Mouse (Mus musculus): ENCODE data around the gene Vcp. TPM values are rescaled to one million over a fixed set of nuclear protein-coding genes. Genes with fewer than 3 reads are reported as not detected.

Gene Vcp
- total RNA-seq, 2 experiments from 2014 or later: 260 to 262 TPM

DNA sequence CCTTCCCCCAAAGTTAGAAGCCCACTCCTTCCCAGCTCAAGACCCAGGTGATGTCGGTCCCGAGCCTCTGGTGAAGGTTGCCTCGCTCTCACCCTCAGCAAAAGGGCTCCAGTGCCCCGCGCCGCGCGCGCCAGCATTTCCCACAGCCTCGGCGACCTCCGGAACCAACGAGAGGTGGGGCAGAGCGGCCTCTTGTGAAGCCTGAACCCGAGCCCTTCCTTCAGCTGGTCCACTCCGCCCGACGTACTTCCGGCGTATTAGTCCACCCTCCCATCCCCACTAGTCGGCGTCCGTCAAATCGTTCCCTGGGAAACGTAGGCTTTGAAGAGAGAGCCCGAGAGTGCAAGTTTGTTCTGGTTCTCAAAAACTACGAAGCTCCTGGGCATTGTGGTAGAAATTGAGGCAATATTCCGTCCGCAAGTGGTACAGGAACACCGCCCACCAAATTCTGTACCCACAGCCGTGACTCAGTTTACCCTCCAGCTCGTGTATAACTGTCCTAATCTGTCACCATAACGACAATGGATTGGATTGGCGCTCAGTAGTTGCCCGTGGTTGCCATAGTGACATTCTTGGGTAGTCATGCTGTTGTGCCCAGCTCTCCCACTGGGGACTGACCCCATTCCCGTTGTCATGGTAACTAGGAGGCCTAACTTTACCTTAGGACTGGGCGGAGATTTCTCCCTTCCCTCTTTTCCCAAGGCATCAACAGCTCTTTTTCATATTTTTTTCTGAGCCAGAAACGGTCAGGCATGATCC is 31.1 kb upstream of the Vcp start, which contains the start of gene Stoml2:
Gene Stoml2, minus strand, starts transcription at position 474 of the 759 bp plus-strand sequence.
- DNase-seq: peak; percentile 93
- intact Hi-C loops (cut with DNase I; ENCODE audit: low total_unique reads): no loop called here

DNA sequence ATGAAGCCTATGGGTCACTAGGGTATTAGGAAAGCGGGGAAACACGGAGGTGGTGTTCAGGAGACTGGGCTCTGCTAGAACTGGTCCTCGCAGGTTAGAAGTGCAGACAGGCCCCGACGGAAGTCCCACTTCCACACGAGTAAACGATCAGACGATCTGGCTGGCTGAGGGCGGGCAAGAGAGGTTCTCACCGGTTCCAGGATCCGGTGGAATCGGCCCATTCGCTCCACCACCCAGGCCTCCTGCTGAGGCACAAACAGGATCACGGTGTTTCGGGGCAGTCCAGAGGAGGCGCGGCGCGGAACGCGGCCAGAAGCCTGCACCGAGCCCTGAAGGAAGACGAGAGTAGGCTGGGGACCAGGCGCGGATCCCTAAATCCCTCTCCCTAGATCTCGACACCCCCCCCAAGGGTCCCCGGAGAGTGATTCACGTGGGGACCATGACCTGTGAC is 30.5 kb upstream of the Vcp start:
- peak; percentile 46 for DNase-seq
- intact Hi-C loops (cut with DNase I; ENCODE audit: low total_unique reads): no loop called here

DNA sequence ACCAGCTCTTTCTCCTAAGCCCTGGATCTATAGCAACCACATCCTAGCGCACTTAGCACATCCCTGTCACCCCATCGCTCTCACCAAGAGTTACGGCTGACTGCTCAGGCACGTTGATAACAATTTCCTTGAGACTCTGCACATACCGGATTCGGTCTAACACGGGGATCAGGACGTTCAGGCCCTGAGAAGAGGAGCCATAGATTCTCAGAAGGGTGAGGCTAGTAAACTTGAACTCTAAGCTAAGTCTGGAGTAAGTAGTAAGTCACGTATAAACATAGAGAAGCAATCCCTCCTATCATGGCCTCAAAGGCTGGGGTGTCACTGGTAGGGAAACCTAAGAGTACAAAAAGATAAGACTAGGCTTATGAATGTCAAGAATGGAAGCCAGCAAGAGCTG is 30.0 kb upstream of the Vcp start:
- intact Hi-C loops (cut with DNase I; ENCODE audit: low total_unique reads): no loop called here
- no peak for DNase-seq

DNA sequence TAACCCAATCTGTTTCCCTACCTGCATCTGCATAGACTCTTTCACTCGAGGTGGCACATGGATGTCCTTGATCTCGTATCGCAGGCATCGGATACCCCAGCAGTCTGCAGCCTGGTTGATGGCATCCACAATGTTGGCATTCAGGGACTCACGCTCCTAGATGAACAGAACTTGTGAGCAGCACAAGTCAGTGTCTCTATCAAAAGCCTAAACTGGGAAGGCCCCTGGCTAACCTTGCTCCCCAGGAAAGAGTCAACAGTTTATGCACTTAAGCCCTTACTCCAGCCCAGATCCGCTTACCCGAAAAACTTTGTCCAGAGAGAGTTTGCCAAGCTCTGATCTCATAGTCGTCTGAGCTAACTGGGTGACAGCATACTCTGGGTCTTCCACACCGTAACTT is 29.4 kb upstream of the Vcp start:
- DNase-seq: no peak
- intact Hi-C loops (cut with DNase I; ENCODE audit: low total_unique reads): no loop called here

DNA sequence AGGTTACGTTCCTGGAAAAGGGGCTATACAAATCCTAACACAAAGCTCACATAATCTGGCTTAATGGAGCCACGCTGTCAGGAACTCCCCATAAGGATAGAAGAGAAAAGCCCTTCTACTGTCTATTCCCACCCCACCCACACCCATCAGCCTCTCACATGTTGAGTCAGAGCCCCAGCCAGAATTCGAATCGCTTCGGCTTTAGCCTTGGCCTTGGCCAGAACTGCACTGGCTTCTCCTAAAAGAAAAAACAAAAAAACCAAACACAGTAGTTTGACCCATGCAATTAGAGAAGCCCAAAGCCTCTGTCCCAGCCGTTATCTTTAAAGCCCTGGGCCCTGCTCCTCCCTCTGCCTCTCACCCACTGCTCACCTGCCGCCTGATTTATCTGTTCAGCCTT is 28.8 kb upstream of the Vcp start:
- intact Hi-C loops (cut with DNase I; ENCODE audit: low total_unique reads): no loop called here
- no peak for DNase-seq

DNA sequence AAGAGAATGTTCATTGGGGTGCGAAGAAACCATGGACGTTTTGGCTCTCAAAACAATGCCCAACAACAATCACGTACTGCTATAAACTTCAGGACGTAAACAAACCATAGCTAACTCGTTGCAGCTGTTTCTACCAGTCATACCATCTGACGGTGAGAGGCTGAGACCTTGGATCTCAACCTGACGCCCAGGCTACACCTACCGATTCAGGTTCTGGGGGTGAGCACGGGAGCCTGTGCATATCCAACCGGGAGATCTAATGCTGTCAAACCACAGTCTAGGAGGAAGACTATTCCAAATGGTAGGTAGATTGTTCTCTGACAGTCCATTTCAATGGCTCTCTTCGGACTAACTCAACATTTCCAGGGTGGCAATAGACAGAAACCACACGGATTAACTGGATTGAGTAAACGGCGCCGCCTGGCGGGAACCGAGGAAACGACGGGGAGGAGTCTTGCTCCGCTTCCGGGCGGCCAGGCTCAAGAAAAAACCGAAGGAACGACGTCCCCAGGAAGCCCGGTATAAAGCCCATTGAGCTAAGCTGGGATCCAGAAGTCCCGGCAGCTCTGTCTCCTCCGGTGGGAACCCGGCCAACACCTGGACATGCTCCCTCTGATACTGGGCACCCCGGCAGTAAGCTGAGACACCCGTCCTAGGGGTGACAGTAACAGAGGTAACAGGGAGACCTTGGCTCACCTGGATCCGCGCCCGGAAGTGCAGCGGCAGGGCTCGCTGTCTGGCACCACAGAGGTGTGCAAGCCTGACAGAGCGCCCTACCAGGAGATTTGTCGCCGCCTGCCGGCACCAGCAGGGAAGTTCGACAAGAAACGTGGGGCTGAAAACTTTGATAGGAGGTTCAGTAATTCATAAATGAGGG is 25.0 kb upstream of the Vcp start, which contains the start of gene Pigo:
Gene Pigo, minus strand, starts transcription at position 736 of the 877 bp plus-strand sequence.
- intact Hi-C loops (cut with DNase I; ENCODE audit: low total_unique reads): no loop called here
- peak; percentile 94 for DNase-seq

DNA sequence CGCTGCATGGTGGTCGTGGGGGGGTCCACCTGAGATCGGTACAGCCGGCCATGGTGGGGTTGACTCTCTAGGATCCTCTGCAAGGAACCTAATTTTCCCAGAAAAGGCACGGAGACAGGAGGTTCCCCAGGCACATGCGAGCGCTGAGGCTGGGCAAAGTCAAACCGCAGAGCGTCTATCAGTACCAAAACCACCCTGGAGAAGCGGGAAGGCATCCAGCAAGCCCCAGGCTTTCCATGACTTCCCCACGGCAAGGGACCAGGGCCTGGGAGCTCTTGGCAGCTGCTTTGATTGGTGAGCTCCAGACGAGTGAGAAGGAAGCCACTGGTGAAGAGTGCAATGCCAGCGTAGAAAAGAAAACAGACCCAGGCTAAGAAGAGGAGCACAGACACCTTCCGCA is 24.4 kb upstream of the Vcp start:
- no peak for DNase-seq
- intact Hi-C loops (cut with DNase I; ENCODE audit: low total_unique reads): no loop called here

DNA sequence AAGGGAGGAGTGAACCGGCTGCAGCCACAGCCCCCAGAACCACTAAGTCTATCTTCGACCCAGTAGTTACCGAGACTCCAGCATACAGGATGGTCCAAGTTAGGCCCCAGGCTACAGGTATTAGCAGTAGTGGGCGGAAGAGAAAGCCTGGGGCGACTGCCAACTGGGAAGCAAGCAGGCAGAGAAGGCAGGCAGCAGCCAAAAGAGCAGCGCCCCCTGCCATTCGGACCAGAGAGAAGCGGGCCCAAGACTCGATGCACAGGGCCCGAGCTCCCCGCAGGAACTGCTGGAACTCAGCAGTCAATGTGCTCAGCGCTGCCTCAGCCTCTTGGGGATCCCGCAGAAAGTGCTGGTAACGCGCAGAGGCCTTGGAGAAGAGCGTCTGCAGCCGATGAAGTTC is 21.0 kb upstream of the Vcp start:
- no peak for DNase-seq
- intact Hi-C loops (cut with DNase I; ENCODE audit: low total_unique reads): no loop called here

DNA sequence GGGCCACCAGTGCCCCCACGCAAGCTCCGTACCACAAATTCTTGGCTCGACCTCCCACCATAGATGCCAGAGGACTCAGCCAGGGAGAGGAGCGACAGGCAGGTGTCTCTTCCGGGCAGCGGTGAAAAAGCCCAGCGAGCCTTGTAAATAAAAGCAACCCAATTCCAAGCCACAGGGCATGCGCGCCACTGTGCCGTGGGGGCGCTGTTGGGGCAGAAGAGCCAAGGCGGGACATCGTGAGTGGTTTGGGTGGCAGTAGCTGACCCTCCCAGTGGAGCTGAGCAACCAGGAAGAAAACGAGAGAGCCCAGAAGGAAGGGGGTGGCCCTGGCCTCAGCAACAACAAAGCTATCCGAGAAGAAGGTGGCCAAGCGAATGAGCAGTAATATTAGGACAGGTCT is 20.6 kb upstream of the Vcp start:
- DNase-seq: no peak
- intact Hi-C loops (cut with DNase I; ENCODE audit: low total_unique reads): no loop called here

DNA sequence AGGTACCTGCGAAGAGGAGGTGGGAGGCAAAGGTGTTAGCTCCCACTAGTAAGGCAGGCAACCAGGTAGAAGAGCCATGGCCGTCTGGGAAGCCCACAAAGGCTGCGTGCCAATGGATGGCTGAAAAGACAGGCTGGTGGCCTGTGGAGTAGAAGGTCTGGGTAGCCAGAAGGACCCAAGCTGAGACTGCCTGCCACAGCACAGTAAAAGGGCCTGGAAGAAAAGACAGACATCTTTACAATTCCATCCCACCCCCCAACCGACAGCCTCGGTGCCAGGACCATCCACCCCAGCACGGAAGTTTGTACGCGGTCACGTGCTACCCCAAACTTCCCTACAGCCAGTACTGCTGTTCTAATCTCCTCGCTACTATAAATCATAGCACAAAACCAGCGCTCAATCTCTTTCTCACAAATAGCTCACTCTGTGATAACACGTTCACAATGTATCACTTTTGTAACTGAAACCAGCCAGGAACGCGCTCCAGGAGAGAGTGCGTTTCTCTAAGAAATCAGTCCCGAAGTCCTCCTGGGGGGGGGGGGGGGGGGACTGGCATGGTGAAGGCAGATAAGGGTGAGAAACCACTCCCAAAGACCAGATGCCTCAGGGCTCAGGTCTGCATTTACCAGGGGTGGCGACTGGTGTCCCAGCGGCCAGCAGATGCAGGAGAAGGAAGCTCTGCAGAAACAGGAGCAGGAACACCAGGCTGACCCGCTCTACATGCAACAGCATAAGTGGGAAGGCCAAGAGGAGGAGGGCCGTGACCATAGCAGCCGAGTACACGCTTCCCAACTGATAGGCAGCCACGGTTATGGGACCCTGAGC is 19.5 kb upstream of the Vcp start:
- no peak for DNase-seq
- intact Hi-C loops (cut with DNase I; ENCODE audit: low total_unique reads): no loop called here

DNA sequence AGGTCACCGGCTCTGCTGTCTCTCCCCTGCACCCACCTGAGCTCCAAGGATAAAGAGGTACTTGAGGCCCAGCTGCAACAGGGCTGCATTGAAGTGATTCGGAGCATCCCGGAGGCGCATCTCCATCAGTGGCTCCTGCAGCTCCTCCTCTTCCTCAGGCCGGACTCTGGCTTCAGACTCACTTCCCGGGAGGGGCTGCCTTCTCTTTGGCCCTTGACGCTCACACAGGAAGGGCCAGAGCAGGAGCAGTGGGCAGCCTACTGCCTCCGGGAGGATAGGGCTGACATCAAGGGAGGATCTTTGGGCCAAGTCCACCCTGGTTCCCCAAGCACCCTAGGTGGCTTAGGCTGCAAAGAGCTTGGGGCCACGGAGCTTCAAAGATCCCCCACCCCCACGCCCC is 18.9 kb upstream of the Vcp start:
- intact Hi-C loops (cut with DNase I; ENCODE audit: low total_unique reads): no loop called here
- no peak for DNase-seq

DNA sequence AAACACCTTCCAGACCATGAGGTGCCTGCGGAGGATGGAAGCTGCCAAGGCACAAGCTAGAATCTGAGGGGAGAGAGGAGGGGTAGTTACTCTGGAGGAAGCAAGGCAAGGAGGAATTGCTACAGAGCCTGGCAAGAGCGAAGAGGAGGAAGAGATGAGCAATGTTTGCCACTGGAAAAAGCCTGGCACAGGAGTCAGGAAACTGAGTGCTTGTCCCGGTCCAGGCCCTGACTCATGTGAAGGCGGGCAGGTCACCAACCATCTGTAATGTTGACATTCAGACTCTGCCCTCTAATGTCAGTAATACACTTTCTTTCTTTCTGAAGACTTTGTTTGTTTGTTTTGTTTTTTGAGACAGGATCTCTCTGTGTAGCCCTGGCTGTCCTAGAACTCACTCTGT is 17.8 kb upstream of the Vcp start:
- intact Hi-C loops (cut with DNase I; ENCODE audit: low total_unique reads): no loop called here
- DNase-seq: no peak

DNA sequence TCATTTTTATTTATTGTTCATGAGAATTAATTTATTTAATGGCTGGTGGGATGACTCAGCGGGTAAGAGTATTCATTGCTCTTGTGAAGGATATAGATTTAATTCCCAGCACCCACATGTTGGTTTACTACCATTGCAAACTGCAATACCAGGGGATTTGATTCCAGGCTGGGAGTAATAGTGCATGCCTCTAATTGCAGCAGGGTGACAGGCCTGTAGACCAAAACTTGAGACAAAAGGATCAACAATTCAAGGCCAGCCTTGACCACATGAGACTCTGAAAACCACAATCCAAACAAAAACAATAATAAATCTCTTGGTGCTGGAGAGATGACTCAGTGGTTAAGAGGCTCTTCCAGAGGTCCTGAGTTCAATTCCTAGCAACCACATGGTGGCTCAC is 11.8 kb upstream of the Vcp start:
- intact Hi-C loops (cut with DNase I; ENCODE audit: low total_unique reads): no loop called here

DNA sequence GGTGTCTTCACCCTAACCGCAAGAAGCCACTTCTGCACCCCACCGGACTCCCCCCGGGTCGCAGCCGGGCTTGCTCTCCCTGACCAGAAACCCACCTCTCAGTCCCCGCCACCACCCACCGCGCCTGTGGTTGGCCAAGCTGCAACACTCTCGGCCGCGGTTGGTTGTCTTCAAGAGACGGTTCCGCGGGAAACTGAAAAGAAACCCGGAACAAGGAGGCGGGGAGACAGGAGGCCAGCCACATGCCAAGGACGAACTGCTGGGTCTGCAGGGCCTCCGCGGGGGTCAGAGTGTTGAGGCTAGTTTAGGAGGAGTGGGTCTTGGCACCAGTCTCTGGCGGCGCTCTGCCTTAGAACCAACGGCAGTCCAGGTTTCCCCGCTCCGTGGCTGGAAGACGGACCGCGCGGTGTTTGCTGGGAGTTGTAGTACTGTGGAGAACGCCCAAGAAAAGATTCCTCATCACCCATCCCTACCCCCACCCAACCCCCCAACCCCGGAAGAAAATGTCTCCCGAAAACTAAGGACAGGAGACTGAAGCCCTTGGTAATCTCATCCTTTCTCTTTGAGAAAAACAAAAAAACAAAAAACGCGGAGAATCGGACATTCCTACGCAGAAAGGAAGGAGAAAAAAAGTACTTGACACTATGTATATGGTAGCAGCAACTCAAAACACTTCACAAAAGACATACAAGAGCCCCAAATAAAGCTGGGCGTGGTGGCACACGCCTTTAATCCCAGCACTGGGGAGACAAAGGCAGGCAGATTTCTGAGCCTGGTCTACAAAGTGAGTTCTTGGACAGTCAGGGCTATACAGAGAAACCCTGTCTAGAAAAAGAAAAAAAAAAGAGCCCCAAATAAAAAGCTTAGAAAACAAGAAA is 10.1 kb upstream of the Vcp start, which contains the start of gene Fancg:
Gene Fancg, minus strand, starts transcription at position 346 of the 878 bp plus-strand sequence.
- peak; percentile 81 for DNase-seq
- intact Hi-C loops (cut with DNase I; ENCODE audit: low total_unique reads): no loop called here

More for the DNA sequence above, 11.8 kb upstream of the Vcp start:
- no peak for DNase-seq

DNA sequence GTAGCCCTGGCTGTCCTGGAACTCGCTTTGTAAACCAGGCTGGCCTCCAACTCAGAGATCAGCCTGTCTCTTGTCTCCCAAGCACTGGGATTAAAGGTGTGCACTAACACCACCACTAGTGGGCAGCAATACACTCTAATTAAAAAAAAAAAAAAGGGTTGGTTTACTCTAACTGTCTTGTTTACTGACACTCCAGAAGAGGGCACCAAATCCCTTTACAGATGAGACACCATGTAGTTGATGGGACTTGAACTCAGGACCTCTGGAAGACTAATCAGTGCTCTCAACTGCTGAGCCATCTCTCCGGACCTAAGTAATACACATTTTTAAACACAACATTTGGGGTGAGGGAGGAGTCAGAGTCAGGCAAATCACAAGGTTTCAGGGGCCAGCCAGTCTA is 5.5 kb upstream of the Vcp start:
- intact Hi-C loops (cut with DNase I; ENCODE audit: low total_unique reads): no loop called here
- DNase-seq: peak; percentile 12

DNA sequence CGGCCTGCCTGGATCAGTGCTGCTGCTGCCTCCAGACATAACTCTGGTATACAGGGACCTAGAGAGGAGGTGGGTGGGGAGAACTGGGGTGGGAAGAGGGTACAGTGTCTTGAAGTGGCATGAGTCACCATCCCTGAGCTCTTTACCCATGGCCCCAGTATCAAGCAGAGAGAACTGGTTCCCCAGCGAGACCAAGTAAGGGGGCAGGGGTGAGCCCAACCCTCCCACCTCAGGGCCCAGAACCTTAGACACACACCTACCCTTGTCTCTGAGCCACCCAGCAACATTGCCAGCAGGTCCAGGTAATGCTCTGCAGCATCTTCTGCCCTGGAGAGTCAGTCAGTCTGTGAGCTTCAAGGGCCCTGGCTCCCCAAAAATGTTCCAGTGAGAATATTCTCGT is 4.6 kb upstream of the Vcp start:
- intact Hi-C loops (cut with DNase I; ENCODE audit: low total_unique reads): no loop called here
- no peak for DNase-seq

DNA sequence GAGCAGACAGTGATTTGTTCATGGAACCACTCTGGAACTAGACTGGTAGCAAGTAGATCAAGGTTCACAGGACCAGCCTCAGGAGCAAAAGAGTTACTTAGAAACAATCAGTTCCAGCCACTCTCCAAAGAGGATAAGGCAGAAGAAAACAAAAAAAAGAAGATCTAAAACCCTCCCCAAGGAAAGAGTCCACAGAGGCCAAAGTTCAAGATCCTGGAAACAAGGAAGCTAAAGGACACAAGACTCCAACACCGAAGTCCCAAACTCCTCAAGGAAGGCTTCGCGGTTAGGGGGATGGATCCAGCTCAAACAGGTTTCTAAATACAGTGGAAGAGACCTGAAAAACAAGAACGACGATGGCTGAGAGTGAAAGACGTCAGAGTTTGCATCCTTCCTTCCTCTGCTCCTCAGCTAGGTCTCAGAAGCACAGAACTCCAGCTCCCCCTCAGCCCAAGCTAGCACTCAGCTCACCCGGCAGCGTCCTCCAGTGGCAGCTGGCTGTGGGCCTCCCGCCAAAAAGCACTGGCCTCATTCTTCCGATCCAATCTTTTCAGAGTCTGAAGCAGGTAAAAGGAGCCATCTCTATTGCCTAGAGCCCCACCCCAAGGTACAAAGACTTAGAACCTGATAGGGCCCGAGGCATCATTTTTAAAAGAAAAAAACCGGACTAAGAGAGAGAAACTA is 2.6 kb upstream of the Vcp start:
- DNase-seq: peak; percentile 33
- intact Hi-C loops (cut with DNase I; ENCODE audit: low total_unique reads): no loop called here

DNA sequence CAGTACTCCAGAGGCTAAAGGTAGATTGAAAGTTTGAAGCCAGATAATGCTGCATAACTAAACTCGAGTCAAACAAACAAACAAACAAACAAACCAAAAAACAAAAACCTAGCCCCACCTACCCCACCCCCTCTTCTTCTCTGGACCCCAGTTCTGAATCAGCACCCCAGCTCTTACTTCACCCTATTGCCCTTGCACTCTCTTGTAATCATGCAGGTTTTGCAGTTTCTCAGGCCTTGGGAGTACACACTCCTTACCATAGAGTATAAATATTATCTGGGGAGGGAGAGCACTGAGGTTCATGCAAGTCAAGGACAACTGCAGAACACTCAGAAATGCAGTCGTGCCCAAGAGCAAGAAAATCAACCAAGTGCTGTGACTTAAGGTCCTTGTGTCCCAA is 965 bp upstream of the Vcp start:
- intact Hi-C loops (cut with DNase I; ENCODE audit: low total_unique reads): no loop called here
- DNase-seq: no peak
